Mouse (Mus musculus): ENCODE results near the gene Olfr930. TPM values are rescaled to one million over a fixed set of nuclear protein-coding genes. Genes with fewer than 3 reads are reported as not detected.

Olfr930 gene
- polyA plus RNA-seq (2012; rRNA removed; ENCODE audit: low replicate concordance): not detected in 2 replicates

DNA sequence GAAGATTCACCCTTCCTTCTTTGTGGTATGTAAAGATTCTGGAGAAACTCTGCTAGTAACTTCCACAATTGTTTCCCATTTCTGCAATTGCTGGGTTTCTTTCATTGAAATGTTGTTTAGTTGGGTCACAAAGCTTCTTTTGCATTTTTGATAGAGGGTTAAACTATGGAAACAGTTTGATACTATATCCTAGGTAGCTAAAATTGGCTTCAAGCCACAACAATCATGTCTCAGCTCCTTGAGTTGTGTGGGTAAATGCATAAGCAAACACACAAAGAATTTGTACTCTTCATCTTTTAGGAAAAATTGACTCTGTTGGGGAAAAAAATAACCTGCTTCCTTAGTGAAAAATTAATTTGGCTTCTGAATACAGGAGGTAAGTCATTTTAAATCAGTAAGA is at the start of gene Olfr930:
Gene Olfr930, plus strand, starts transcription at position 301 of the 400 bp plus-strand sequence.

DNA sequence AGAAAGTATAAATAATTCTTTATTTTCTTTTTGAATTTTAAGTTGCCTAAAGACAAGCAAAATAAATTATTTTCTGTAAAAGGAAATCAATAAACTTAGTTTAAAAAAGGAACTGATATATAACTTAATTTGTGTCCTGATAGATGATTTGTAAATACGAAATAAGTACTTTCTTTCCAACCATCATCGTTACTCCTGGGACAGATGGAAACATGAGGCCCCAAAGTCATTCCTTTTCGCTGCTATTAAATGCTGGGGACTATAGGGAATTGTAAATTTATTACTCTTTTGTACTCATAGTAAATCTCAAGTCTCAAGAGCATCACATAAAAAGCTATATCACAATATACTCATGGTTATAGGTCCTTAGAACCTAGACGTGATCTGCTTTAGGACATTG is 42.4 kb downstream of the Olfr930 start, which contains the start of gene Olfr933:
Gene Olfr933, plus strand, starts transcription at position 301 of the 400 bp plus-strand sequence.

Other genes starting within 250 kb of the Olfr930 start
- gene Olfr919, start 226.1 kb upstream of the Olfr930 start, polyA plus RNA-seq (2012; rRNA removed; ENCODE audit: low replicate concordance): not detected in 2 replicates
- 15.3 and 43.0 TPM in 2 replicates for gene Vwa5a, start 211.5 kb upstream of the Olfr930 start, polyA plus RNA-seq (2012; rRNA removed; ENCODE audit: low replicate concordance)
- gene Olfr920, start 177.5 kb upstream of the Olfr930 start, polyA plus RNA-seq (2012; rRNA removed; ENCODE audit: low replicate concordance): 0.18 and 0.42 TPM in 2 replicates
- not detected in 2 replicates for gene Olfr921, start 156.7 kb upstream of the Olfr930 start, polyA plus RNA-seq (2012; rRNA removed; ENCODE audit: low replicate concordance)
- not detected in 2 replicates for gene Olfr922, start 115.2 kb upstream of the Olfr930 start, polyA plus RNA-seq (2012; rRNA removed; ENCODE audit: low replicate concordance)
- not detected in 2 replicates for gene Olfr923, start 103.3 kb upstream of the Olfr930 start, polyA plus RNA-seq (2012; rRNA removed; ENCODE audit: low replicate concordance)
- gene Olfr924, start 85.4 kb upstream of the Olfr930 start, polyA plus RNA-seq (2012; rRNA removed; ENCODE audit: low replicate concordance): not detected in 2 replicates
- not detected in 2 replicates for gene Olfr26, start 74.7 kb upstream of the Olfr930 start, polyA plus RNA-seq (2012; rRNA removed; ENCODE audit: low replicate concordance)
- not detected in 2 replicates for gene Olfr926, start 52.7 kb upstream of the Olfr930 start, polyA plus RNA-seq (2012; rRNA removed; ENCODE audit: low replicate concordance)
- not detected in 2 replicates for gene Olfr933, start 42.5 kb downstream of the Olfr930 start, polyA plus RNA-seq (2012; rRNA removed; ENCODE audit: low replicate concordance)
- not detected in 2 replicates for gene Olfr934, start 58.5 kb downstream of the Olfr930 start, polyA plus RNA-seq (2012; rRNA removed; ENCODE audit: low replicate concordance)
- gene Olfr935, start 69.9 kb downstream of the Olfr930 start, polyA plus RNA-seq (2012; rRNA removed; ENCODE audit: low replicate concordance): not detected in 2 replicates
- not detected in 2 replicates for gene Olfr146, start 93.6 kb downstream of the Olfr930 start, polyA plus RNA-seq (2012; rRNA removed; ENCODE audit: low replicate concordance)
- gene Olfr937, start 135.1 kb downstream of the Olfr930 start, polyA plus RNA-seq (2012; rRNA removed; ENCODE audit: low replicate concordance): not detected in 2 replicates
- gene Olfr938, start 149.1 kb downstream of the Olfr930 start, polyA plus RNA-seq (2012; rRNA removed; ENCODE audit: low replicate concordance): not detected in 2 replicates
- gene Olfr27, start 198.3 kb downstream of the Olfr930 start, polyA plus RNA-seq (2012; rRNA removed; ENCODE audit: low replicate concordance): not detected in 2 replicates
- not detected in 2 replicates for gene Olfr943, start 236.5 kb downstream of the Olfr930 start, polyA plus RNA-seq (2012; rRNA removed; ENCODE audit: low replicate concordance)